Mouse (Mus musculus) bone marrow, adult 2 months (tissue): Measurements from ENCODE around the gene Aup1.

Experiments used
- CTCF ChIP-seq: fragments of 200-500 bp; IDR thresholded peaks from 2 replicates; pipeline ENCODE4 v1.5.1; 2011; ENCODE audit warnings: low read length, control low read depth; ENCODE audit not compliant: control insufficient read depth, insufficient read depth
- POLR2A ChIP-seq: fragments of 200-500 bp; IDR thresholded peaks from 2 replicates; pipeline ENCODE4 v1.6.1; 2011; ENCODE audit warnings: low read depth, mild to moderate bottlenecking, control low read depth, low read length, borderline replicate concordance; ENCODE audit not compliant: control insufficient read depth

DNA sequence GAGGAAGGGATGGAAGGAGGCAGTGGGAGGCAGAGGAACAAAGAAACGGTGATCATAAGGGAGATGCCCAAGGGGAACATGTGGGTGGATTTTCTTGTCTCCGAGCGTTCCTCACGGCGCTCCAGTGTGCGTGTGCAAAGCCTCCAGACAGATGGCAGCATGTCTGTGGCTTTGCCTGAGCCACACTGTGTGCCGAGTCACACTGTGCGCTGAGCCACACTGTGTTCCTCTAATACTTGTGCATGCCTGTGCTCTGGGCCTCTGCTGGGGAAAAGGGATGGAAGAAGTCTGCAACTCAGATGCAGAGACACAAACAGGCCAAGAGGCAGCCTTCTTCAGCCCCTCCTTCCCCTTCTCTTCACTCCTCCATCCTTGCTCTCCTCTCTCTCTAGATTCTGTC lies 27.0 kb upstream of the Aup1 start:
- TF ChIP-seq POLR2A, result no peak
- no peak for TF ChIP-seq CTCF
